Mouse (Mus musculus): Measurements from ENCODE around the gene Tmem190. TPM values are rescaled to one million over a fixed set of nuclear protein-coding genes. Genes with fewer than 3 reads are reported as not detected.
"Not testable (repeated sequence)": the region's sequence is repeated elsewhere in the genome, so short reads cannot be mapped to it uniquely, and the experiment has no call there.

Tmem190 gene
- total RNA-seq, 2 experiments from 2014 or later: not detected

- DNase-seq: no peak
Measured at GRCm38 (mm10) chr7:4813105-4813791, 30.5 kb downstream of the Tmem190 start.

GRCm38 (mm10) chr7:4816559-4816958 lies 33.8 kb downstream of the Tmem190 start:
- no peak for DNase-seq

- not testable (repeated sequence) for DNase-seq
Measured at GRCm38 (mm10) chr7:4820925-4821324, 38.2 kb downstream of the Tmem190 start.

- no peak for DNase-seq
Measured at GRCm38 (mm10) chr7:4821690-4822089, 39.0 kb downstream of the Tmem190 start.

GRCm38 (mm10) chr7:4822162-4822907 lies 39.6 kb downstream of the Tmem190 start:
- DNase-seq: no peak

- DNase-seq: no peak
Measured at GRCm38 (mm10) chr7:4825365-4825764, 42.6 kb downstream of the Tmem190 start.

GRCm38 (mm10) chr7:4830476-4830875 lies 47.7 kb downstream of the Tmem190 start:
- no peak for DNase-seq

Other genes with a start within 250 kb of the Tmem190 start
- 10 to 100 TPM in 1 of 2 experiments, 1 to 10 TPM in 1; 9.5 to 12.7 TPM for gene Syt5, start 235.4 kb upstream of the Tmem190 start, total RNA-seq (2021)
- gene Ptprh, start 178.9 kb upstream of the Tmem190 start, total RNA-seq (2021): not detected
- 10 to 100 TPM; 12.7 to 14.7 TPM for gene Tmem86b, start 151.5 kb upstream of the Tmem190 start, total RNA-seq (2021)
- 10 to 100 TPM; 74.0 to 83.3 TPM for gene Ppp6r1, start 123.9 kb upstream of the Tmem190 start, total RNA-seq (2021)
- 10 to 100 TPM; 36.1 to 36.7 TPM for gene Hspbp1, start 97.9 kb upstream of the Tmem190 start, total RNA-seq (2021)
- 10 to 100 TPM in 1 of 2 experiments, 1 to 10 TPM in 1; 7.5 to 11.8 TPM for gene Brsk1, start 92.3 kb upstream of the Tmem190 start, total RNA-seq (2021)
- gene Tmem150b, start 57.7 kb upstream of the Tmem190 start, total RNA-seq (2021): under 1 TPM; 0.21 to 0.27 TPM
- gene Kmt5c, start 42.8 kb upstream of the Tmem190 start, total RNA-seq (2021): 10 to 100 TPM; 54.5 to 98.2 TPM
- gene Cox6b2, start 29.8 kb upstream of the Tmem190 start, total RNA-seq (2021): 10 to 100 TPM; 28.5 to 39.2 TPM
- not detected for gene Fam71e2, start 11.6 kb upstream of the Tmem190 start, total RNA-seq (2021)
- gene Il11, start 78 bp upstream of the Tmem190 start, total RNA-seq (2021): under 1 TPM; 0.12 to 0.18 TPM
- 10 to 100 TPM; 10.4 to 11.3 TPM for gene Tmem238, start 6.7 kb downstream of the Tmem190 start, total RNA-seq (2021)
- 1,000 to 10,000 TPM; 1,057 to 1,113 TPM for gene Rpl28, start 9.9 kb downstream of the Tmem190 start, total RNA-seq (2021)
- gene Ube2s, start 29.7 kb downstream of the Tmem190 start, total RNA-seq (2021): 100 to 1,000 TPM; 122 to 126 TPM
- 1 to 10 TPM; 1.3 to 3.1 TPM for gene Shisa7, start 61.8 kb downstream of the Tmem190 start, total RNA-seq (2021)
- gene Isoc2b, start 87.3 kb downstream of the Tmem190 start, total RNA-seq (2021): 10 to 100 TPM in 1 of 2 experiments, 1 to 10 TPM in 1; 6.8 to 13.3 TPM
- gene Isoc2a, start 94.2 kb downstream of the Tmem190 start, total RNA-seq (2021): 10 to 100 TPM; 52.8 to 56.8 TPM
- not detected for gene Gm36210, start 123.6 kb downstream of the Tmem190 start, total RNA-seq (2021)
- gene Zfp628, start 132.3 kb downstream of the Tmem190 start, total RNA-seq (2021): 10 to 100 TPM; 14.7 to 16.4 TPM
- 1 to 10 TPM; 5.5 to 8.5 TPM for gene Nat14, start 139.1 kb downstream of the Tmem190 start, total RNA-seq (2021)
- 1 to 10 TPM; 5.9 to 6.9 TPM for gene Ssc5d, start 142.8 kb downstream of the Tmem190 start, total RNA-seq (2021)
- gene Sbk2, start 181.5 kb downstream of the Tmem190 start, total RNA-seq (2021): 1 to 10 TPM; 1.6 to 3.1 TPM
- under 1 TPM; 0.24 to 0.30 TPM for gene Sbk3, start 188.2 kb downstream of the Tmem190 start, total RNA-seq (2021)
- 10 to 100 TPM; 16.0 to 19.9 TPM for gene Zfp579, start 213.2 kb downstream of the Tmem190 start, total RNA-seq (2021)
- gene Zfp524, start 231.5 kb downstream of the Tmem190 start, total RNA-seq (2021): 10 to 100 TPM; 12.6 to 13.2 TPM
- 10 to 100 TPM; 24.4 to 27.7 TPM for gene Fiz1, start 231.8 kb downstream of the Tmem190 start, total RNA-seq (2021)
- not detected for gene Gm44973, start 232.6 kb downstream of the Tmem190 start, total RNA-seq (2021)
- 10 to 100 TPM; 22.9 to 30.0 TPM for gene Zfp865, start 237.4 kb downstream of the Tmem190 start, total RNA-seq (2021)
- 1 to 10 TPM; 2.1 to 2.6 TPM for gene Ccdc106, start 237.6 kb downstream of the Tmem190 start, total RNA-seq (2021)

All from adrenal gland, postnatal 10 days (tissue).